Mouse (Mus musculus): Measurements from ENCODE around the gene Cadm2. TPM values are rescaled to one million over a fixed set of nuclear protein-coding genes. Genes with fewer than 3 reads are reported as not detected.

The Cadm2 gene
- polyA plus RNA-seq (2015; fragmentation: Nextera tagmentation; extraction: Ambion mirVana) = 0.20 and 0.25 TPM in 2 replicates

GRCm38 (mm10) chr16:67620826-67621505 lies at the start of gene Cadm2:
Gene Cadm2 (minus strand): TSS chr16:67620908.
- H3K27me3 ChIP-seq (replicated peaks) = peaks cover 39% of the 10 kb centered on the region
- H3K27ac ChIP-seq (replicated peaks) = no peak within 1 kb of the TSS
- ATAC-seq (ENCODE audit: extremely low read depth, insufficient number of reproducible peaks, low FRiP score, low TSS enrichment) = peak; percentile 99
- H3K4me3 ChIP-seq = peak within 1 kb of the TSS; percentile 71
- H3K36me3 ChIP-seq = no peaks in the 10 kb centered on the region
- H3K9me3 ChIP-seq = no peaks in the 10 kb centered on the region
- H3K4me1 ChIP-seq = 0 out of 2 replicates have a peak, but pooled peaks cover 11% of the 10 kb centered on the region
- H3K4me2 ChIP-seq = peak within 1 kb of the TSS; percentile 99
- peak within 1 kb of the TSS; percentile 79 for H3K9ac ChIP-seq
- 1% methylated on average over 23 of the region's 35 CpGs for WGBS

GRCm38 (mm10) chr16:67646930-67647329 lies 26.2 kb upstream of the Cadm2 start:
- no peaks in the 10 kb centered on the region for H3K36me3 ChIP-seq
- H3K27me3 ChIP-seq (replicated peaks) = no peaks in the 10 kb centered on the region
- H3K27ac ChIP-seq (replicated peaks) = no peak overlapping the region
- ATAC-seq (ENCODE audit: extremely low read depth, insufficient number of reproducible peaks, low FRiP score, low TSS enrichment) = no peak
- WGBS = 80% methylated on average over 3 of the region's 3 CpGs
- no peak overlapping the region for H3K9ac ChIP-seq
- H3K4me3 ChIP-seq = no peak overlapping the region
- H3K4me2 ChIP-seq = no peak overlapping the region
- no peaks in the 10 kb centered on the region for H3K9me3 ChIP-seq
- no peaks in the 10 kb centered on the region for H3K4me1 ChIP-seq

GRCm38 (mm10) chr16:67643651-67644050 lies 22.9 kb upstream of the Cadm2 start:
- H3K9me3 ChIP-seq = no peaks in the 10 kb centered on the region
- H3K27ac ChIP-seq (replicated peaks) = no peak overlapping the region
- no peaks in the 10 kb centered on the region for H3K36me3 ChIP-seq
- 76% methylated on average over 4 of the region's 4 CpGs for WGBS
- no peaks in the 10 kb centered on the region for H3K27me3 ChIP-seq (replicated peaks)
- H3K9ac ChIP-seq = no peak overlapping the region
- no peak for ATAC-seq (ENCODE audit: extremely low read depth, insufficient number of reproducible peaks, low FRiP score, low TSS enrichment)
- no peaks in the 10 kb centered on the region for H3K4me1 ChIP-seq
- H3K4me3 ChIP-seq = no peak overlapping the region
- H3K4me2 ChIP-seq = no peak overlapping the region

GRCm38 (mm10) chr16:67619906-67620781 lies 564 bp downstream of the Cadm2 start:
- Histone ChIP-seq H3K36me3 (no peaks in the 10 kb centered on the region), H3K9ac (peak overlapping the region; percentile 79), H3K4me3 (peak overlapping the region; percentile 71), H3K4me2 (peak overlapping the region; percentile 99), H3K27ac (replicated peaks) (no peak overlapping the region), H3K9me3 (no peaks in the 10 kb centered on the region), H3K4me1 (0 out of 2 replicates have a peak, but pooled peaks cover 11% of the 10 kb centered on the region), H3K27me3 (replicated peaks) (peaks cover 39% of the 10 kb centered on the region)
- WGBS = under 1% methylated on average over 55 of the region's 61 CpGs
- ATAC-seq (ENCODE audit: extremely low read depth, insufficient number of reproducible peaks, low FRiP score, low TSS enrichment) = peak; percentile 12; the same call in 1 of the 2 replicates

GRCm38 (mm10) chr16:67619416-67619815 lies 1.3 kb downstream of the Cadm2 start:
- no peak overlapping the region for H3K27ac ChIP-seq (replicated peaks)
- 0% methylated on average over 14 of the region's 16 CpGs for WGBS
- H3K27me3 ChIP-seq (replicated peaks) = peaks cover 39% of the 10 kb centered on the region
- 0 out of 2 replicates have a peak, but pooled peaks cover 11% of the 10 kb centered on the region for H3K4me1 ChIP-seq
- no peaks in the 10 kb centered on the region for H3K36me3 ChIP-seq
- H3K4me2 ChIP-seq = peak overlapping the region; percentile 99
- peak overlapping the region; percentile 71 for H3K4me3 ChIP-seq
- ATAC-seq (ENCODE audit: extremely low read depth, insufficient number of reproducible peaks, low FRiP score, low TSS enrichment) = no peak
- peak overlapping the region; percentile 79 for H3K9ac ChIP-seq
- no peaks in the 10 kb centered on the region for H3K9me3 ChIP-seq

GRCm38 (mm10) chr16:67618817-67619216 lies 1.9 kb downstream of the Cadm2 start:
- Histone ChIP-seq H3K27me3 (replicated peaks) (peaks cover 39% of the 10 kb centered on the region), H3K9me3 (no peaks in the 10 kb centered on the region), H3K9ac (no peak overlapping the region), H3K27ac (replicated peaks) (no peak overlapping the region), H3K4me1 (0 out of 2 replicates have a peak, but pooled peaks cover 11% of the 10 kb centered on the region), H3K4me3 (peak overlapping the region; percentile 71), H3K4me2 (peak overlapping the region; percentile 99), H3K36me3 (no peaks in the 10 kb centered on the region)
- 11% methylated on average over 13 of the region's 13 CpGs for WGBS
- ATAC-seq (ENCODE audit: extremely low read depth, insufficient number of reproducible peaks, low FRiP score, low TSS enrichment) = no peak

- no peaks in the 10 kb centered on the region for H3K36me3 ChIP-seq
- H3K9me3 ChIP-seq = no peaks in the 10 kb centered on the region
- peaks cover 39% of the 10 kb centered on the region for H3K27me3 ChIP-seq (replicated peaks)
- no peak for ATAC-seq (ENCODE audit: extremely low read depth, insufficient number of reproducible peaks, low FRiP score, low TSS enrichment)
- 0 out of 2 replicates have a peak, but pooled peaks cover 11% of the 10 kb centered on the region for H3K4me1 ChIP-seq
- 2% methylated on average over 25 of the region's 25 CpGs for WGBS
- H3K9ac ChIP-seq = peak overlapping the region; percentile 61
- H3K4me3 ChIP-seq = peak overlapping the region; percentile 49
- no peak overlapping the region for H3K27ac ChIP-seq (replicated peaks)
- H3K4me2 ChIP-seq = peak overlapping the region; percentile 76
Observed at GRCm38 (mm10) chr16:67617811-67618210, 2.9 kb downstream of the Cadm2 start.

- ATAC-seq (ENCODE audit: extremely low read depth, insufficient number of reproducible peaks, low FRiP score, low TSS enrichment) = no peak
- Histone ChIP-seq H3K4me1 (0 out of 2 replicates have a peak, but pooled peaks cover 11% of the 10 kb centered on the region), H3K27me3 (replicated peaks) (peaks cover 35% of the 10 kb centered on the region), H3K4me2 (peak overlapping the region; percentile 76; the same call in 1 of the 2 replicates), H3K9me3 (no peaks in the 10 kb centered on the region), H3K4me3 (no peak overlapping the region), H3K9ac (no peak overlapping the region), H3K36me3 (no peaks in the 10 kb centered on the region), H3K27ac (replicated peaks) (no peak overlapping the region)
- WGBS = 10% methylated on average over 1 of the region's 1 CpGs
Observed at GRCm38 (mm10) chr16:67617256-67617655, 3.5 kb downstream of the Cadm2 start.

- H3K27ac ChIP-seq (replicated peaks) = no peak overlapping the region
- H3K4me2 ChIP-seq = no peak overlapping the region
- ATAC-seq (ENCODE audit: extremely low read depth, insufficient number of reproducible peaks, low FRiP score, low TSS enrichment) = no peak
- H3K36me3 ChIP-seq = no peaks in the 10 kb centered on the region
- no peak overlapping the region for H3K9ac ChIP-seq
- no peaks in the 10 kb centered on the region for H3K9me3 ChIP-seq
- H3K4me1 ChIP-seq = 0 out of 2 replicates have a peak, but pooled peaks cover 5% of the 10 kb centered on the region
- 31% methylated on average over 2 of the region's 2 CpGs for WGBS
- peaks cover 21% of the 10 kb centered on the region for H3K27me3 ChIP-seq (replicated peaks)
- H3K4me3 ChIP-seq = no peak overlapping the region
Observed at GRCm38 (mm10) chr16:67613876-67614275, 6.8 kb downstream of the Cadm2 start.

- Histone ChIP-seq H3K9me3 (no peaks in the 10 kb centered on the region), H3K4me1 (no peaks in the 10 kb centered on the region), H3K27ac (replicated peaks) (no peak overlapping the region), H3K27me3 (replicated peaks) (no peaks in the 10 kb centered on the region; the same call in 1 of the 2 replicates), H3K4me2 (no peak overlapping the region), H3K4me3 (no peak overlapping the region), H3K9ac (no peak overlapping the region), H3K36me3 (no peaks in the 10 kb centered on the region)
- no peak for ATAC-seq (ENCODE audit: extremely low read depth, insufficient number of reproducible peaks, low FRiP score, low TSS enrichment)
- WGBS = 41% methylated on average over 7 of the region's 7 CpGs
Observed at GRCm38 (mm10) chr16:67610904-67611681, 9.6 kb downstream of the Cadm2 start.

- H3K36me3 ChIP-seq = no peaks in the 10 kb centered on the region
- H3K4me1 ChIP-seq = no peaks in the 10 kb centered on the region
- no peak overlapping the region for H3K9ac ChIP-seq
- H3K27me3 ChIP-seq (replicated peaks) = no peaks in the 10 kb centered on the region
- no peak overlapping the region for H3K4me2 ChIP-seq
- H3K4me3 ChIP-seq = no peak overlapping the region
- no peaks in the 10 kb centered on the region for H3K9me3 ChIP-seq
- no peak overlapping the region for H3K27ac ChIP-seq (replicated peaks)
- 67% methylated on average over 4 of the region's 4 CpGs for WGBS
- ATAC-seq (ENCODE audit: extremely low read depth, insufficient number of reproducible peaks, low FRiP score, low TSS enrichment) = no peak
Observed at GRCm38 (mm10) chr16:67609116-67609515, 11.6 kb downstream of the Cadm2 start.
